Mouse (Mus musculus) heart, embryonic 11.5 days (tissue): ENCODE results near the gene Socs5. TPM values are rescaled to one million over a fixed set of nuclear protein-coding genes. Genes with fewer than 3 reads are reported as not detected.

Experiments used
- ATAC-seq: fragments of 200-750 bp; cut with Nextera tagmentation; replicated peaks from 2 replicates; pipeline ENCODE4 v1.8.0; 2017; ENCODE audit warnings: moderate library complexity; ENCODE audit not compliant: insufficient number of reproducible peaks, low FRiP score, low TSS enrichment
- H3K27ac ChIP-seq: fragments of 300-500 bp; sonication (generic); 2 replicates; pipeline ENCODE4 v1.5.1; 2014; ENCODE audit warnings: mild to moderate bottlenecking, low read depth, low read length
- H3K27me3 ChIP-seq: fragments of 300-500 bp; sonication (generic); 2 replicates; pipeline ENCODE4 v1.6.1; 2014; ENCODE audit warnings: mild to moderate bottlenecking, low read length, mixed read lengths; ENCODE audit not compliant: control insufficient read depth, insufficient read depth
- H3K36me3 ChIP-seq: fragments of 300-500 bp; sonication (generic); 2 replicates; pipeline ENCODE4 v1.6.1; 2014; ENCODE audit warnings: mild to moderate bottlenecking, low read length, moderate library complexity, mixed read lengths; ENCODE audit not compliant: control insufficient read depth, insufficient read depth
- H3K4me1 ChIP-seq: fragments of 300-500 bp; sonication (generic); 2 replicates; pipeline ENCODE4 v1.6.1; 2014; ENCODE audit warnings: low read length; ENCODE audit not compliant: control insufficient read depth, insufficient read depth
- H3K4me2 ChIP-seq: fragments of 300-500 bp; sonication (generic); 2 replicates; pipeline ENCODE4 v1.6.1; 2014; ENCODE audit warnings: mild to moderate bottlenecking, moderate library complexity
- H3K4me3 ChIP-seq: fragments of 300-500 bp; sonication (generic); 2 replicates; pipeline ENCODE4 v1.5.1; 2014; ENCODE audit warnings: low read depth, low read length
- H3K9ac ChIP-seq: fragments of 300-500 bp; sonication (generic); 2 replicates; pipeline ENCODE4 v1.6.1; 2014; ENCODE audit warnings: mild to moderate bottlenecking, low read depth, low read length, moderate library complexity
- H3K9me3 ChIP-seq: fragments of 300-500 bp; sonication (generic); replicated peaks from 2 replicates; pipeline ENCODE4 v1.6.1; 2016; ENCODE audit warnings: low read length; ENCODE audit not compliant: control insufficient read depth
- WGBS: fragments of 180-500 bp; shearing (Covaris S2); extraction: QIAGEN DNeasy Blood & Tissue Kit; methylation state at CpG from one replicate; pipeline ENCODE4 v1.1.7; 2014; ENCODE audit not compliant: insufficient replicate concordance; 5-methylcytosine and 5-hydroxymethylcytosine counted together
- polyA plus RNA-seq: library from polyadenylated mRNA; unstranded; fragments of >200 nt; fragmentation: Nextera tagmentation; extraction: Ambion mirVana; gene quantifications from 2 replicates; pipeline ENCODE4 v1.2.1, GENCODE M21; 2014

Socs5 gene
- polyA plus RNA-seq, 1 experiment from 2014 or later: 11.9 TPM

DNA sequence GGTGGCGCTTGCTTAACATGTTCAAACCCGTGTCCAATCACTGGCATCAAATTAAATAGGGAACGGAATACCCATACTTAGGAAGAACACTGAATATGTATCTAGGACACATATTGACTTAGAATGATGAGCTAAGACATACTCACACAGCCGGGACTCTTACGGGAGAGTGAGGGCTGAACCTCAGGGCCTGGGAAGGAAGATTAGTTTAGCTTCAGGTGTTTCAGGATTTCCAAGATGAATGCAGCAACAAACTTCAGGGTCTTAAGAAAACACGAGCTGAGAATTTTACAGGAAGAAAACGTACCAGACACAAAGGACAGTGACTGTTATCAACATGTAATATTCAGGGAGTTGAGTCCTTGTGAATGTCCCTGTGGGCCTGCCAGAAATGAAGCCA, 26.8 kb upstream of the Socs5 start:
- Histone ChIP-seq H3K36me3 (no peaks in the 10 kb centered on the region), H3K27ac (no peak overlapping the region), H3K27me3 (no peaks in the 10 kb centered on the region), H3K9ac (no peak overlapping the region), H3K4me3 (no peak overlapping the region), H3K4me2 (no peak overlapping the region), H3K4me1 (no peaks in the 10 kb centered on the region), H3K9me3 (no peaks in the 10 kb centered on the region)
- ATAC-seq: no peak
- 79% methylated on average over 7 of the region's 7 CpGs for WGBS

DNA sequence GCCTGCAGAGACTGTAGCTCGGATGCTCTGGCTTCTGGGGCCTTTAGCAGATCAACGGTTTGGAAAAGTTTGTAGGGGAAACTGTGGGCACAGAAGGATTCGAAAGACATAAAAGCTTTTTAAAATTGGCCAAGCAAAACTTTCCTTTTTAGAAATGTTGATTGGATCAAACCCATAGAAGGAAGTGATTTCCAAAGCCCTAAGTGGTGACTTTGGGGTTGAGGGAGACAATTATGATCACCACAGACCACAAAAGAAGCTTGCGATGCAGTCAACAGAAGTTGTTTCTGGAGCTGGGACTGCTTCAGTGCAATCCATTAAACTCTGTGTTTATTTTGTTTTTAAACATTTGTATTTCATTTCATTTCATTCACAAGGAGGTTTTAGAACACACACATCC, 24.9 kb upstream of the Socs5 start:
- H3K36me3 ChIP-seq: no peaks in the 10 kb centered on the region
- H3K4me2 ChIP-seq: no peak overlapping the region
- no peak for ATAC-seq
- no peak overlapping the region for H3K4me3 ChIP-seq
- H3K4me1 ChIP-seq: no peaks in the 10 kb centered on the region
- no peaks in the 10 kb centered on the region for H3K27me3 ChIP-seq
- H3K27ac ChIP-seq: no peak overlapping the region
- H3K9me3 ChIP-seq: no peaks in the 10 kb centered on the region
- WGBS: 88% methylated on average over 4 of the region's 4 CpGs
- no peak overlapping the region for H3K9ac ChIP-seq

DNA sequence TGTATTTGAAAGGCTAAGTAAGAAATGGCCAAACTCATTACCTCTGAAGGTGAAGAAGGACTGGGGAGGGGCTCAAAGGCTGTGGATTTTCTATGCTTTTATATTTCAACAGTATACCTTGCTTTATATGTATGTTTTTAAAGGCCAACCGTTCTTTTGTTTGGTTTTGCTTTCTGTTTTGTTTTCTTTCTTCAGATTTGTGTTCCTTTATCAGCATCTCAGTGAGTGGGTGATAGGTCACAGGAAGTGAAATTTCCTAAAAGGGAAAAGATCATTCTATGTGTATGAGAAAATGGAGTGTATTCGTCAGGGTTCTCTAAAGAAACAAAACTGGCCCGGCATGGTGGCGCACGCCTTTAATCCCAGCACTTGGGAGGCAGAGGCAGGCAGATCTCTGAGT, 23.8 kb upstream of the Socs5 start:
- Histone ChIP-seq H3K4me2 (no peak overlapping the region), H3K27me3 (no peaks in the 10 kb centered on the region), H3K27ac (no peak overlapping the region), H3K4me3 (no peak overlapping the region), H3K36me3 (no peaks in the 10 kb centered on the region), H3K9ac (no peak overlapping the region), H3K9me3 (no peaks in the 10 kb centered on the region), H3K4me1 (no peaks in the 10 kb centered on the region)
- no peak for ATAC-seq
- WGBS: 81% methylated on average over 5 of the region's 5 CpGs

DNA sequence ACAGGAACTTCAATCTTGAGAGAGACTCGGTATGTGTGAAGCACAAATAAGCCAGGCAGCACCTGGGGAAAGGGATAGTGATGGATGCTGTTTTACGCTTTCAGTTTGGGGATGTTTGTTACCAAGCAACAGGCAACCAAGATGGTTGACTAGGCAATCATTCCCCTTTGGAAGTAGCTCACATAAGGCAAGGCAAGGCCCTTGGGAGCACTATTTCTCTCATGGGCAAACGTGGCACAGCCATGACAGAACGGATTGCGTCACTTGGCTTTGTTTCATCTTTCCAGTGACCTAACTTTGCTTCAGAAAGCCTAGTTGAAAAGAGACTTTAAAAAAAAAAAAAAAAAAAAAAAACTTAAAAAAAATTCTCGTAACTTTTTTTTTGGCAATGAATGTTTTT, 21.8 kb upstream of the Socs5 start:
- Histone ChIP-seq H3K27ac (no peak overlapping the region), H3K9me3 (no peaks in the 10 kb centered on the region), H3K36me3 (no peaks in the 10 kb centered on the region), H3K27me3 (no peaks in the 10 kb centered on the region), H3K4me1 (no peaks in the 10 kb centered on the region), H3K9ac (no peak overlapping the region), H3K4me3 (no peak overlapping the region), H3K4me2 (no peak overlapping the region)
- 73% methylated on average over 6 of the region's 6 CpGs for WGBS
- no peak for ATAC-seq

GRCm38 (mm10) chr17:87089296-87089695, 18.2 kb upstream of the Socs5 start:
- WGBS: 78% methylated on average over 7 of the region's 7 CpGs
- no peaks in the 10 kb centered on the region for H3K9me3 ChIP-seq

DNA sequence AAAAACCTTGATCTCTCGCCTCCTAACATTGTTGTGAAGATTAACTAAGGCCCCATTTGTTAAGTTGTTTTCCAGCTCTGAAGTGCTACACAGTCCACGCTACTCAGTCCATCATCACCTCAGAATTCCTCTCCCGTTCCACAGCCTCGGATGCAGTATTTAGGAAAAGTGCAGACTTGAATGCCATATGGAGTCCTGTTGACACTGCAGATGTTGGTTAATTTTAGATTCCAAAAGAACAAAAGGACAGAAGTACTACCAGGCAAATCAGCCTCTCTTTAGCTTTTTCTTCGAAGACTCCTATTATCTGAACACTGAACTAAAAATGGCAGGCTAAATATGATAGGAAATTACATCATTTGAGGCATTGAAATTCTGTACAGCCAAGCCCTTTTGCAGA, 14.4 kb upstream of the Socs5 start:
- H3K4me3 ChIP-seq: no peak overlapping the region
- H3K36me3 ChIP-seq: no peaks in the 10 kb centered on the region
- WGBS: 35% methylated on average over 5 of the region's 5 CpGs
- H3K27ac ChIP-seq: no peak overlapping the region
- H3K27me3 ChIP-seq: no peaks in the 10 kb centered on the region
- no peak for ATAC-seq
- no peak overlapping the region for H3K4me2 ChIP-seq
- H3K9me3 ChIP-seq: no peaks in the 10 kb centered on the region
- no peak overlapping the region for H3K9ac ChIP-seq
- peaks cover 9% of the 10 kb centered on the region; the same call in 1 of the 2 replicates for H3K4me1 ChIP-seq

More at GRCm38 (mm10) chr17:87089296-87089695, 18.2 kb upstream of the Socs5 start:
- no peak overlapping the region for H3K9ac ChIP-seq
- no peak overlapping the region for H3K4me2 ChIP-seq
- no peaks in the 10 kb centered on the region for H3K27me3 ChIP-seq
- peaks cover 5% of the 10 kb centered on the region; the same call in 1 of the 2 replicates for H3K4me1 ChIP-seq
- no peak for ATAC-seq
- H3K27ac ChIP-seq: no peak overlapping the region
- no peaks in the 10 kb centered on the region for H3K36me3 ChIP-seq
- no peak overlapping the region for H3K4me3 ChIP-seq

DNA sequence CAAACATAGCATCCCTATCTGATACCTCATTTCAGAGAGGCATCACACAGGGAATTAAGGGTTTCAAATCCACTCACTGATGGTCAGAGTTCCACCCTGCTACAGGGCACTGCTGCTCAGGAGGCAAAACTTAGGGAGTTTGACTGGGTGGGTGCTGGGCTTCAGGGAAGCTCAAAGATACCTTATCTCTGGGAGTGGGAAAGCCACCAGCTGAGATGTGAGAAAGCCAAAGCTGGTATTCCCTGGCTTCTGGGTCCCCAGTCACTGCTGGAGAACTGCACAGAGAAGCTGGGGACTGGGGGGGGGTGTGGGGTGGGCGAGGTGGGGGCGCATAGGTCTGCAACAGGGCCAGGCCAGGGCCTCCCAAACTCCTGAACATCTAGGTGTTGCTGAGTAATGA, 10.5 kb upstream of the Socs5 start:
- H3K4me3 ChIP-seq: no peak overlapping the region
- no peak for ATAC-seq
- no peaks in the 10 kb centered on the region for H3K36me3 ChIP-seq
- H3K27ac ChIP-seq: no peak overlapping the region
- WGBS: 33% methylated on average over 2 of the region's 2 CpGs
- H3K9me3 ChIP-seq: no peaks in the 10 kb centered on the region
- no peaks in the 10 kb centered on the region for H3K27me3 ChIP-seq
- no peak overlapping the region for H3K9ac ChIP-seq
- H3K4me2 ChIP-seq: no peak overlapping the region
- H3K4me1 ChIP-seq: peaks cover 9% of the 10 kb centered on the region; the same call in 1 of the 2 replicates

DNA sequence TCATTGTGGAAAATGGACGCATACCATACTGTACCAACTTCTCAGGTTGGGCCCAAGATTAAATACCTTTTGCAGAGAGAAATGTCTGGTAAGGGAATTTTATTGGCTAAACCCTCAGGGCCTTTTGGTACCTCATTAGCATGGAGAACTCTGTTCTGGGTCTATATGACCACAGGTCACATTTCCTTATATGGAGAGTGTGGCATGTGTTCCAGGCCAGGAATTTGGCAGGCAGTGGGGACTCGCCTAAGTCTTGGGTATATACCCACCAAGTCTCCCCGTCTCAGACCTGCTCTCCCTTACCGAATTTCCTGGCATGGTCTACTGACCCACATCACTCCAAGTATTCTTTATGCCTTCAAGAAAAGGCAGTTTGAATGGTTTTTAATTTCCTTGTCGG, 9.9 kb upstream of the Socs5 start:
- Histone ChIP-seq H3K9me3 (no peaks in the 10 kb centered on the region), H3K4me3 (no peak overlapping the region), H3K9ac (no peak overlapping the region), H3K27me3 (no peaks in the 10 kb centered on the region), H3K4me2 (no peak overlapping the region), H3K27ac (no peak overlapping the region), H3K36me3 (no peaks in the 10 kb centered on the region), H3K4me1 (peaks cover 9% of the 10 kb centered on the region; the same call in 1 of the 2 replicates)
- ATAC-seq: no peak
- WGBS: 75% methylated on average over 5 of the region's 5 CpGs

DNA sequence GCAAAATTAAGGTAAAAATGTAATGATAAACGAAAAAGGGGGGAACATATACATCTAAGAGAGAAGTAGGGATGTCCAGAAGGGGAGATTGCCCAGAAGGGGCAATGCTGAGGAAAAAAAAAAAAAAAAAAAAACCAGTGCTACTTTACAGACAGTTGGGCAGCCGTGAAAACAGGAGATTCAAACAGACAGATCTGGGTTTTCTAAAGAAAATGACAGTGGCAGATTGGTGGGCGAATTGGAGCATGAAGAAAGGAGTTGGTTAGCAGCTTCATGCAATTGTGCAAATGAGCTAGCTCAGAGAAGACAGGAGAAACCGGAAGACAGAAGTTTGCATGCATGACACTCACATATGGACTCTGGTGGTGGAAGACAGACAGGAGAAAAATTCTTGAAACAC, 6.5 kb upstream of the Socs5 start:
- H3K27me3 ChIP-seq: no peaks in the 10 kb centered on the region
- 60% methylated on average over 4 of the region's 4 CpGs for WGBS
- H3K4me1 ChIP-seq: 0 out of 2 replicates have a peak, but pooled peaks cover 5% of the 10 kb centered on the region
- H3K9me3 ChIP-seq: no peaks in the 10 kb centered on the region
- no peak overlapping the region for H3K4me2 ChIP-seq
- H3K36me3 ChIP-seq: no peaks in the 10 kb centered on the region
- ATAC-seq: no peak
- no peak overlapping the region for H3K4me3 ChIP-seq
- H3K9ac ChIP-seq: no peak overlapping the region
- no peak overlapping the region for H3K27ac ChIP-seq
